Mouse (Mus musculus) bone marrow macrophage, adult 2 months (primary cell): ENCODE measurements around the gene Fam228b.

Source experiments
- CTCF ChIP-seq: IDR thresholded peaks from 2 replicates; pipeline ENCODE4 v1.5.1; 2012; ENCODE audit warnings: low read depth, mild to moderate bottlenecking, low read length, moderate library complexity
- POLR2A ChIP-seq: IDR thresholded peaks from 2 replicates; pipeline ENCODE4 v1.6.1; 2012; ENCODE audit warnings: mild to moderate bottlenecking, low read depth, low read length, borderline replicate concordance

- TF ChIP-seq CTCF (no peak), POLR2A (no peak)
Measured at GRCm38 (mm10) chr12:4717417-4717816, 51.6 kb downstream of the Fam228b start.
